Mouse (Mus musculus) stomach, postnatal 0 days (tissue): ENCODE measurements around the gene Eml4. TPM values are rescaled to one million over a fixed set of nuclear protein-coding genes. Genes with fewer than 3 reads are reported as not detected.
A peak's percentile ranks its signal among the peaks of the same experiment; 100 is the strongest.

Experiments used
- ATAC-seq: fragments of 200-750 bp; cut with Nextera tagmentation; 2 replicates; pipeline ENCODE4 v1.8.0; 2017; ENCODE audit not compliant: low FRiP score, low TSS enrichment
- DNase-seq: peaks from one replicate; pipeline ENCODE4 v3.0.0-alpha.2; 2016; ENCODE audit warnings: low spot score
- H3K27ac ChIP-seq: fragments of 300-500 bp; sonication (generic); replicated peaks from 2 replicates; pipeline ENCODE4 v1.5.1; 2014; ENCODE audit warnings: mild to moderate bottlenecking, control low read depth
- H3K27me3 ChIP-seq: fragments of 300-500 bp; sonication (generic); 2 replicates; pipeline ENCODE4 v1.6.1; 2014; ENCODE audit warnings: low read length; ENCODE audit not compliant: control insufficient read depth, insufficient read depth
- H3K36me3 ChIP-seq: fragments of 300-500 bp; sonication (generic); 2 replicates; pipeline ENCODE4 v1.6.1; 2014; ENCODE audit warnings: low read length, mixed read lengths; ENCODE audit not compliant: control insufficient read depth, insufficient read depth
- H3K4me1 ChIP-seq: fragments of 300-500 bp; sonication (generic); replicated peaks from 2 replicates; pipeline ENCODE4 v1.6.1; 2014; ENCODE audit warnings: antibody characterized with exemption; ENCODE audit not compliant: control insufficient read depth, insufficient read depth
- H3K4me2 ChIP-seq: fragments of 300-500 bp; sonication (generic); replicated peaks from 2 replicates; pipeline ENCODE4 v1.6.1; 2014; ENCODE audit warnings: low read depth, mild to moderate bottlenecking, control low read depth, moderate library complexity
- H3K4me3 ChIP-seq: fragments of 300-500 bp; sonication (generic); 2 replicates; pipeline ENCODE4 v1.5.1; 2014; ENCODE audit warnings: low read depth, low read length, control low read depth
- H3K9ac ChIP-seq: fragments of 300-500 bp; sonication (generic); 2 replicates; pipeline ENCODE4 v1.6.1; 2014; ENCODE audit warnings: mild to moderate bottlenecking, low read length, control low read depth, mixed read lengths
- H3K9me3 ChIP-seq: fragments of 300-500 bp; sonication (generic); 2 replicates; pipeline ENCODE4 v1.6.1; 2016; ENCODE audit warnings: low read length; ENCODE audit not compliant: control insufficient read depth
- CTCF ChIP-seq: IDR thresholded peaks from 2 replicates; pipeline ENCODE4 v1.5.1; 2016; ENCODE audit warnings: antibody characterized with exemption, low read depth, mild to moderate bottlenecking, moderate library complexity
- EP300 ChIP-seq: optimal IDR thresholded peaks from 2 replicates; pipeline ENCODE3; 2016; ENCODE audit warnings: antibody characterized with exemption
- WGBS: fragments of 180-500 bp; shearing (Covaris S2); extraction: QIAGEN DNeasy Blood & Tissue Kit; methylation state at CpG from one replicate; pipeline ENCODE4 v1.1.7; 2014; 5-methylcytosine and 5-hydroxymethylcytosine counted together
- polyA plus RNA-seq: library from polyadenylated mRNA; unstranded; fragments of >200 nt; fragmentation: Nextera tagmentation; extraction: Ambion mirVana; gene quantifications from 2 replicates; pipeline ENCODE4 v1.2.1, GENCODE M21; 2015

Gene Eml4
- polyA plus RNA-seq, 1 experiment from 2014 or later, result 11.5 TPM

- no peak overlapping the region for H3K4me2 ChIP-seq
- H3K9ac ChIP-seq, result no peak overlapping the region
- no peak for TF ChIP-seq CTCF
- no peak for TF ChIP-seq EP300
- 0 out of 2 replicates have a peak, but pooled peaks cover 5% of the 10 kb centered on the region for H3K4me1 ChIP-seq
- H3K27me3 ChIP-seq, result no peaks in the 10 kb centered on the region
- peak overlapping the region; percentile 92 for H3K27ac ChIP-seq
- WGBS, result 40% methylated on average over 4 of the region's 4 CpGs
- ATAC-seq (peak; percentile 86), DNase-seq (peak; percentile 77)
- no peaks in the 10 kb centered on the region for H3K9me3 ChIP-seq
- H3K36me3 ChIP-seq, result no peaks in the 10 kb centered on the region
- H3K4me3 ChIP-seq, result no peak overlapping the region
Observed at GRCm38 (mm10) chr17:83308451-83308850, 42.3 kb upstream of the Eml4 start.

- no peak for TF ChIP-seq EP300
- TF ChIP-seq CTCF, result no peak
- Histone ChIP-seq H3K9ac (no peak overlapping the region), H3K4me1 (0 out of 2 replicates have a peak, but pooled peaks cover 5% of the 10 kb centered on the region), H3K4me3 (no peak overlapping the region), H3K27me3 (no peaks in the 10 kb centered on the region), H3K4me2 (no peak overlapping the region), H3K9me3 (no peaks in the 10 kb centered on the region), H3K36me3 (no peaks in the 10 kb centered on the region), H3K27ac (peak overlapping the region; percentile 92)
- ATAC-seq (no peak), DNase-seq (no peak)
- 36% methylated on average over 1 of the region's 1 CpGs for WGBS
Observed at GRCm38 (mm10) chr17:83309243-83309642, 41.5 kb upstream of the Eml4 start.

- Histone ChIP-seq H3K4me2 (no peak overlapping the region), H3K4me3 (no peak overlapping the region), H3K9me3 (no peaks in the 10 kb centered on the region), H3K27ac (peak overlapping the region; percentile 88), H3K9ac (no peak overlapping the region), H3K36me3 (no peaks in the 10 kb centered on the region), H3K4me1 (0 out of 2 replicates have a peak, but pooled peaks cover 5% of the 10 kb centered on the region), H3K27me3 (no peaks in the 10 kb centered on the region)
- WGBS, result 54% methylated on average over 5 of the region's 5 CpGs
- TF ChIP-seq CTCF (no peak), EP300 (no peak)
- DNase-seq (no peak), ATAC-seq (no peak)
Observed at GRCm38 (mm10) chr17:83311806-83312205, 38.9 kb upstream of the Eml4 start.

- 0 out of 2 replicates have a peak, but pooled peaks cover 5% of the 10 kb centered on the region for H3K4me1 ChIP-seq
- peak overlapping the region; percentile 88 for H3K27ac ChIP-seq
- WGBS, result 4% methylated on average over 15 of the region's 15 CpGs
- peak overlapping the region; percentile 43; the same call in 1 of the 2 replicates for H3K9ac ChIP-seq
- peak; percentile 58; the same call in 1 of the 2 replicates for ATAC-seq
- no peak overlapping the region for H3K4me3 ChIP-seq
- H3K36me3 ChIP-seq, result no peaks in the 10 kb centered on the region
- H3K27me3 ChIP-seq, result no peaks in the 10 kb centered on the region
- peak; percentile 19 for TF ChIP-seq EP300
- no peak for TF ChIP-seq CTCF
- peak; percentile 71 for DNase-seq
- H3K9me3 ChIP-seq, result no peaks in the 10 kb centered on the region
- H3K4me2 ChIP-seq, result peak overlapping the region; percentile 49
Observed at GRCm38 (mm10) chr17:83312244-83312918, 38.4 kb upstream of the Eml4 start.

GRCm38 (mm10) chr17:83313046-83313689 is 37.6 kb upstream of the Eml4 start:
- H3K4me2 ChIP-seq, result no peak overlapping the region

GRCm38 (mm10) chr17:83315476-83315875 is 35.3 kb upstream of the Eml4 start:
- ATAC-seq (no peak), DNase-seq (no peak)
- no peaks in the 10 kb centered on the region for H3K36me3 ChIP-seq
- H3K9ac ChIP-seq, result no peak overlapping the region
- no peak overlapping the region for H3K4me3 ChIP-seq
- no peaks in the 10 kb centered on the region for H3K27me3 ChIP-seq
- H3K9me3 ChIP-seq, result no peaks in the 10 kb centered on the region
- no peak overlapping the region for H3K27ac ChIP-seq
- WGBS, result 37% methylated on average over 4 of the region's 4 CpGs
- no peak for TF ChIP-seq EP300
- TF ChIP-seq CTCF, result no peak
- H3K4me1 ChIP-seq, result 0 out of 2 replicates have a peak, but pooled peaks cover 5% of the 10 kb centered on the region
- no peak overlapping the region for H3K4me2 ChIP-seq

More at GRCm38 (mm10) chr17:83313046-83313689, 37.6 kb upstream of the Eml4 start:
- DNase-seq, result no peak
- no peak overlapping the region for H3K4me3 ChIP-seq
- TF ChIP-seq CTCF, result no peak
- TF ChIP-seq EP300, result no peak
- 29% methylated on average over 8 of the region's 8 CpGs for WGBS
- H3K36me3 ChIP-seq, result no peaks in the 10 kb centered on the region
- H3K27me3 ChIP-seq, result no peaks in the 10 kb centered on the region
- H3K9me3 ChIP-seq, result no peaks in the 10 kb centered on the region
- 0 out of 2 replicates have a peak, but pooled peaks cover 5% of the 10 kb centered on the region for H3K4me1 ChIP-seq
- peak overlapping the region; percentile 88 for H3K27ac ChIP-seq
- peak; percentile 28; the same call in 1 of the 2 replicates for ATAC-seq
- H3K9ac ChIP-seq, result no peak overlapping the region
